Mouse (Mus musculus) erythroblast, embryonic 14.5 days (primary cell): Measurements from ENCODE around the gene Wdr6. TPM values are rescaled to one million over a fixed set of nuclear protein-coding genes. Genes with fewer than 3 reads are reported as not detected.

ENCODE experiments used
- H3K27me3 ChIP-seq: 2 replicates; pipeline ENCODE4 v1.6.1; 2012; ENCODE audit warnings: inconsistent platforms; ENCODE audit not compliant: control insufficient read depth
- H3K36me3 ChIP-seq: 2 replicates; pipeline ENCODE4 v1.6.1; 2012; ENCODE audit warnings: mild to moderate bottlenecking, inconsistent platforms; ENCODE audit not compliant: control insufficient read depth
- H3K4me1 ChIP-seq: 2 replicates; pipeline ENCODE4 v1.6.1; 2012; ENCODE audit warnings: inconsistent platforms; ENCODE audit not compliant: control insufficient read depth
- H3K4me3 ChIP-seq: replicated peaks from 2 replicates; pipeline ENCODE3; 2012; ENCODE audit warnings: moderate library complexity, mild to moderate bottlenecking, inconsistent platforms
- H3K9me3 ChIP-seq: 2 replicates; pipeline ENCODE4 v1.6.1; 2012; ENCODE audit warnings: low read length, inconsistent platforms, mixed read lengths; ENCODE audit not compliant: control insufficient read depth
- GATA1 ChIP-seq: IDR thresholded peaks from 2 replicates; pipeline ENCODE4 v1.6.1; 2012; ENCODE audit warnings: low read length, inconsistent platforms, mixed read lengths
- TAL1 ChIP-seq: IDR thresholded peaks from 3 replicates; pipeline ENCODE4 v1.6.1; 2012; ENCODE audit warnings: low read length, inconsistent platforms, mixed read lengths
- polyA plus RNA-seq: library from polyadenylated mRNA; stranded (reverse); fragments of >175 nt; gene quantifications from 2 replicates; pipeline ENCODE4 v1.2.3, GENCODE M21; 2012

Gene Wdr6
- polyA plus RNA-seq, 1 experiment: 0.24 TPM

DNA sequence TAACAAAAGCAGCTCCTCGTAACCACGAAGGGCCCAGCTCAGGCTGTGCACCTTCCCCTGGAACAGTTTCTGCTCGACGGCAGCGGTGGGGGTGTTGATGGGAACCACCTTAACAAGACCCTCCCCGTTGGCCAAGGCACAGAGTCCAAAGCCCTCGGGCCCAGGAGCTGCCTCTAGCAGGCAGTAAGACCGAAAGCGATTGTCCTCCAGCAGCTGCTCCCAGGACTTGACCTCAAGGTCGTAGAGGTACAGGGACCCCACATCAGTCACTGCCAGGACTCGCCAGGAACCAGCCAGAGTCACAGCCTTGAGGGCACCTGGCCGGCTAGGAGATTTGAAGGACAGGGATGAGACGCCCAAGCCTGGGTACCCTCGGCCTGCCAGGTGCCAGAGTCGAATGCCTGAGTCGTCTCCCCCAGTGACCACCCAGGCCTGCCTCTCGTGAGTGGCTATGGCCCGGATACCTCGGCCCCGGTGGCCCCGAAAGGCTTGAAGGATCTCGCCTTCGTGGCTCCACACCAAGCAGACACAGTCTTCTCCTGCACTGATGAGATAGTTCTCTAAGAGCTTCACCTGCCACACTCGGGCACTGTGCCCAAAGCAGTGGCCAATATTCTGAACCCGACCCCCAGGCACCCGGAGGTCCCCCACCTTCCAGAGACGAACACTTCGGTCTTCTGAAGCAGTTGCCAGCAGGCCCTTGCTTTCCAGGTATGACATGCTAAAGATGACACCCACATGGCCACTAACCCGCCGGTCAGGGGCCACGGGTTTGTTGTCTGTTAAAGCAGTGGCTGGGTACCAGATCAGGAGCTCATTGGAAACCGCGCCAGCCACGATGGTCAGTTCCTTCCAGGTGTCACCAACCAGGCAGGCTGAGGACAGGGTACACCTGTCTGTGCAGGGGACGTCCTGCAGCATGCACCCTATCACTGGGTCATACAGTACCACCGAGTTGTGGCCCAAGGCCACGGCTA is 2.9 kb downstream of the Wdr6 start:
- no peaks in the 10 kb centered on the region for H3K27me3 ChIP-seq
- H3K4me3 ChIP-seq: no peak overlapping the region
- peaks cover 61% of the 10 kb centered on the region for H3K36me3 ChIP-seq
- no peaks in the 10 kb centered on the region for H3K9me3 ChIP-seq
- H3K4me1 ChIP-seq: peaks cover 50% of the 10 kb centered on the region
- TF ChIP-seq TAL1 (no peak), GATA1 (no peak)

DNA sequence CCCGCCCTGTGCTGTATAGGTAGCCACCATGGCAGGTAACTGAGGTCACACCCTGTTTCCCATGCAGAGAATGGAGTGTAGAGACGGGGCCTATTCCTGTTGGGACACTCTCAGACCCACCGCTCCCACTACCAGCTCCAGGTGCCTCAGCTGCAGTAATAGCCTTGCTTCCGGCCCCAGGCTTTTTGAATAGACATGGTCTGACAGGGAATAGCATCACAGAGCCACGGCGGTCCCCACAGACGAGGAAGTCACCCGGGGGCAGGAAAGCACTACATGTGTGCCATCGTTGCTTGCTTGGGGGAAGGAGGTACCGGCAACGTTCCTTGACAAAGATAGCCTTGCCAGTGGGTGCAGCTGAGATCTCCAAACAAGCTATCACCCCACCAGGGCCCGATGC is 3.6 kb downstream of the Wdr6 start:
- peaks cover 62% of the 10 kb centered on the region for H3K36me3 ChIP-seq

DNA sequence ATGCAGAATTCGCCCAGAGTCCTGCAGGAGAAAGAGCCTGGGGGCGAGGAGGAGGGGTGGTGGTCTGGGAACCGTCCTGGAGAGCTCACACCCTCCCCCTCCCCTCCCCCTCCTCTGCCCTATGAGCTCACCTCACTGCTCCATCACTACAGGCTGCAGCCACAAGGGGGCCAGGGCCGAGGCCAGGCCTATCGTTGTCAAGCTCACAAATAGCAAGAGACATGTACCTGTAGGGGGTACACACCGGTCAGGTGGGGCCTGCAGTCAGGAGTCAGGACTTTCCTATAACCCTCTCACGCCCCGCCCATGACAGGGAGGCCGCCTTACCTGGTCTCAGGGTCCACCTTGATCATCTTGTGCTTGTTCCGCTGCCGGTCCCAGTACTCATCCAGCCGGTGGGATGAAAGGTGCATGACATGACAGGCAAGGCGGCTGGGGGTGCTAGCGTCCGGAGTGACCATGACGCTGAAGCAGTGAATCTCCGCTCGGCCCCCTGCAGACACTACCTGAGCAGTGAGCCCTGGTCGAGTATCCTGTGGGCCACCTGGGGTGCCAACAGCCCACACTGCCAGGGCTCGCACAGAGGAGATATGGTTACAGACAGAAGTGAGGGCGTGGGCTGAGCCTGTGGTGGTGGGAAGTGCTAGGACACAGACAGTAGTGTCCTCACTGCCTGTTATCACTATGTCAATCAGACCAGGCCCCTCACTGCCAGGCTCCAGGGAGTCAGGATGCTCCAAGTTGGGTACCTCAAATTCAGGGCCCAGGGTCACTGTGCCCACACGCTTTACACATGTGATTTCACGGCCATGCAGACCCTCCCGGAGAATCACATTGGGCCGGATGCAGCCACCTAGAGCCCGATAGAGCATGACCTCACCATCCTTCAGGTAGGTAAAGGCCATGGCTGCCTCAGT is 4.5 kb downstream of the Wdr6 start:
- Histone ChIP-seq H3K36me3 (peaks cover 62% of the 10 kb centered on the region), H3K4me1 (peaks cover 57% of the 10 kb centered on the region), H3K4me3 (no peak overlapping the region), H3K27me3 (no peaks in the 10 kb centered on the region), H3K9me3 (no peaks in the 10 kb centered on the region)
- TF ChIP-seq GATA1: no peak
- TF ChIP-seq TAL1: no peak

More for the DNA sequence above, 3.6 kb downstream of the Wdr6 start:
- no peak for TF ChIP-seq TAL1
- TF ChIP-seq GATA1: no peak
- Histone ChIP-seq H3K4me1 (peaks cover 57% of the 10 kb centered on the region), H3K4me3 (no peak overlapping the region), H3K27me3 (no peaks in the 10 kb centered on the region), H3K9me3 (no peaks in the 10 kb centered on the region)

DNA sequence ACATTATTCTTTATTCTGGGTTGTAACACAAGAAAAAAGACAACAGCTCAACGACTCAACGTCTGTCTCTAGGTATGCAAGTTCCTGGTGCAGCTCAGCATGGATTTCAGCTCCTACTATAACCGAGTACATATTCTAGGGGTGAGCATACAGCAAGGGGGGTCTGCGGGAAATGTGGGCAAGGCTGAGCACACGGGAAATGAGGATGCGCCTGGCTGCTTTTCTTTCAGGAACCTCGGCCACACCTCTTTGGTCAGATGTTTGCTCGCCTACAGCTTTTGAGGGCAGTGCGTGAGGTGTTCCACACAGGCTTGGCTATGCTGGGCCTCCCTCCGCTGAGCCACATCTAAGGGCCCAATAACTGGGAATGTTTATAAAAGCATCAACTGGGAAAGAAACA is 6.2 kb downstream of the Wdr6 start:
- TF ChIP-seq TAL1 (no peak), GATA1 (no peak)
- peaks cover 62% of the 10 kb centered on the region for H3K36me3 ChIP-seq
- no peaks in the 10 kb centered on the region for H3K9me3 ChIP-seq
- H3K27me3 ChIP-seq: no peaks in the 10 kb centered on the region
- H3K4me3 ChIP-seq: no peak overlapping the region
- peaks cover 57% of the 10 kb centered on the region for H3K4me1 ChIP-seq

DNA sequence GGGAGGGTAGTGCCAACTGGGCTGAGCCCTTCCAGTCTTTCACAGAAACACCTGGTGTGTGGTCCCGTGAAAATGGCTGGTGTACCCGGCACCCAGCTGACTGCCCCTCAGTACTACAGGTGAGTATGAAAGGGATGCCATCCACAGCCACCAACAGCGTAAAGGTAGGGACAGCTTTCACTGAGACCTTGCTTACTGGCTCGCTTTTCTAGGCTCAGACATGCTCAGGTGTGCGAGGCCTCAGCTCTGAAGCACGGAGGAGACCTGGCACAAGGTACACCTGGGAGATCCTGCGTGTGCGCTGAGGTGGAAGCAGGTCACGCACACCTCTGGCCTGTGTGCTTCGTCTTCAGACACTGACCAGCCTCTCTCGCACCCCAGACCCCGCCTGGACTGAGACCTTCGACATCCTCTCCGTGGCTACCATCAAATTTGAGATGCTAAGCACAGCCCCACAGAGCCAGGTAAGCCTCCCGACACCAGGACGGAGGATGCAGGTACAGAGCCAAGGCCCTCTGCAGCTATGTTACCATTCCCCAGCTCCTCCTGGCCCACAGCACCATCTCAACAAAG is 7.1 kb downstream of the Wdr6 start:
- Histone ChIP-seq H3K9me3 (no peaks in the 10 kb centered on the region), H3K36me3 (peaks cover 60% of the 10 kb centered on the region), H3K4me3 (no peak overlapping the region), H3K27me3 (no peaks in the 10 kb centered on the region), H3K4me1 (peaks cover 56% of the 10 kb centered on the region)
- TF ChIP-seq GATA1 (no peak), TAL1 (no peak)

DNA sequence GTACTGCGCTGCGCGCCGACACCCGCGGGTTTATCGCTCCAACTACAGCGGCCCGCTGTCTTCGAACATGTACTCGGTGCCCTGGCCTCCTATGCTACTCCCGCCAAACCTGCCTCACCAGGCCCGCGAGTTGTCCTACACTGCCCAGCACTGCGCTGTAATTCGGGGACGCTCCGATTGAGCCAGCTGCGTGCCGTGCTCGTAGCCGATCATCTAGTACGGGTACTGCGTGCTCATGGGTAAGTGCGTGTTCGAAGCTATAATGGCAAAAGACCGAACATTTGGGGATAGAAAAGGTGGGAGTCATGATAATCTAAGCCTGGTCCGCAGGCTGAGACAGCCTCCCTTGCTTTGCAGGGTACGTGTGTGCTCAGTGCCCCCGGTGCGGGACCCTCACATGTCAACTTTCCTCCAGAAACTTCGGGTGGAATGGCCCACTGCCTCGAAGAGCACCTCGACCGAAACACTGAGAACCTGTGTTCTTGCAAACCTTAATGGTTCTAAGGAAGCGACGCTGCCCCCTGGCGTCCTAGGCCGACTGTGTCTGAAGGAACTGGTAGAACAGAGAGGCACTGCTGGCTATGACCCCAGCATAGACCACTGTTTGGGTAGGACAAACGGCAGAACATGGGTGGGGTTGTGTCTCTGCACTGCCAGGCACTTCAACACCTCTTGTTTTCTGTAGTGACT is 8.2 kb downstream of the Wdr6 start:
- Histone ChIP-seq H3K9me3 (no peaks in the 10 kb centered on the region), H3K4me1 (peaks cover 67% of the 10 kb centered on the region), H3K36me3 (peaks cover 59% of the 10 kb centered on the region), H3K27me3 (no peaks in the 10 kb centered on the region), H3K4me3 (peak overlapping the region; percentile 82)
- TF ChIP-seq GATA1 (no peak), TAL1 (no peak)

DNA sequence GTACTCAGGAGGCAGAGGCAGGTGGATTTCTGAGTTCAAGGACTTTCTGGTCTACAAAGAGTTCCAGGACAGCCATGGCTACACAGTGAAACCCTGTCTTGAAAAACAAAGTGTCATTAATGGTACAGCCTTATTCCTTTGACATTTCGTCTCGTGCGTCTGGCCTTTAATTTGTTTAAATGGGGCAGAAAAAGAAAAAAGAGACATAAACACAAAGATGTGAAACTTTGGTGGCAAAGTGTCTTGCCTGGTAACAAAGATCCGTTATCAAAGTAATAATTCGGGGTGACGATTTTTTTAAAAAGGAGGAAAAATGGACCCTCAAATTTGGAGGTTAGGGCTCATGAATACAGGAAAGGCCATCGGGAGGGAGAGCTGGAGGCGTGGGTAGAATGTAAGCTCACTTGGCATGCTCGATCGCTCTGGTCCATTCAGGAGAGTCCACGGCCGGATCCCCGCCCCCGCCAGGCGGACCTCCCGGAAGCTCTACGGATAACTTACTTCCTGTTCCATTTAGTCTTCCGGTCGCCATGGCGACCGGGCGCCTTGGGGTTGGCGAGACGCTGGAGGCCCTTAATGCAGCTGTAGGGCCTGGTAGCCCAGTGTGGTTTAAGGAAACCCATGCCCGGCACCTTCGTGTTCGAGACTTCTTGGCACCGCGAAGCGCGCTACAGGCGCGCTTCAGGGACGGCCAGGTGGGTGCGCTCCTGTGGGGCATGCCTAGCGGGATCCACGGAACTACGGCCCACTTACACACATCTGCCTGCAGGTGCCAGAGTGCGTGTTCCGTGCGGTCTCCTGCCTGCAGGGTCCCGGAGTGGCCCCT is 8.9 kb downstream of the Wdr6 start, which contains the start of gene Dalrd3:
Gene Dalrd3, plus strand, starts transcription at position 506 of the 826 bp plus-strand sequence.
- TF ChIP-seq TAL1: no peak
- TF ChIP-seq GATA1: no peak
- no peaks in the 10 kb centered on the region for H3K9me3 ChIP-seq
- H3K4me3 ChIP-seq: peak within 1 kb of the TSS; percentile 82
- H3K4me1 ChIP-seq: peaks cover 72% of the 10 kb centered on the region
- H3K36me3 ChIP-seq: peaks cover 59% of the 10 kb centered on the region
- H3K27me3 ChIP-seq: no peaks in the 10 kb centered on the region
